Mouse (Mus musculus) embryonic facial prominence, embryonic 11.5 days (tissue): ENCODE measurements around the gene Exosc9. TPM values are rescaled to one million over a fixed set of nuclear protein-coding genes. Genes with fewer than 3 reads are reported as not detected.

Experiments used
- ATAC-seq: fragments of 200-750 bp; cut with Nextera tagmentation; replicated peaks from 2 replicates; pipeline ENCODE4 v1.8.0; 2017; ENCODE audit warnings: low read depth; ENCODE audit not compliant: insufficient number of reproducible peaks, low FRiP score, low TSS enrichment
- DNase-seq: peaks from one replicate; pipeline ENCODE4 v3.0.0-alpha.2; 2015; ENCODE audit warnings: low spot score
- H3K27ac ChIP-seq: fragments of 300-500 bp; sonication (generic); replicated peaks from 2 replicates; pipeline ENCODE4 v1.5.1; 2014; ENCODE audit warnings: mild to moderate bottlenecking, low read depth, low read length, control low read depth
- H3K27me3 ChIP-seq: fragments of 300-500 bp; sonication (generic); 2 replicates; pipeline ENCODE4 v1.6.1; 2014; ENCODE audit warnings: mild to moderate bottlenecking, low read length, moderate library complexity, mixed read lengths; ENCODE audit not compliant: control insufficient read depth, insufficient read depth
- H3K36me3 ChIP-seq: fragments of 300-500 bp; sonication (generic); replicated peaks from 2 replicates; pipeline ENCODE4 v1.6.1; 2014; ENCODE audit warnings: low read depth, mild to moderate bottlenecking, low read length, moderate library complexity, mixed read lengths; ENCODE audit not compliant: control insufficient read depth, insufficient read depth
- H3K4me1 ChIP-seq: fragments of 300-500 bp; sonication (generic); 2 replicates; pipeline ENCODE4 v1.6.1; 2014; ENCODE audit warnings: low read length, mixed read lengths; ENCODE audit not compliant: control insufficient read depth, insufficient read depth
- H3K4me2 ChIP-seq: fragments of 300-500 bp; sonication (generic); 2 replicates; pipeline ENCODE4 v1.6.1; 2014; ENCODE audit warnings: low read depth, mild to moderate bottlenecking, control low read depth, low read length, moderate library complexity
- H3K4me3 ChIP-seq: fragments of 300-500 bp; sonication (generic); 2 replicates; pipeline ENCODE4 v1.5.1; 2014; ENCODE audit warnings: low read depth, low read length, control low read depth
- H3K9ac ChIP-seq: fragments of 300-500 bp; sonication (generic); replicated peaks from 2 replicates; pipeline ENCODE4 v1.6.1; 2014; ENCODE audit warnings: mild to moderate bottlenecking, control low read depth, low read length
- H3K9me3 ChIP-seq: fragments of 300-500 bp; sonication (generic); replicated peaks from 2 replicates; pipeline ENCODE4 v1.6.1; 2016; ENCODE audit warnings: mild to moderate bottlenecking, low read length, inconsistent platforms, mixed read lengths; ENCODE audit not compliant: control insufficient read depth
- WGBS: fragments of 180-500 bp; shearing (Covaris S2); extraction: QIAGEN DNeasy Blood & Tissue Kit; methylation state at CpG from one replicate; pipeline ENCODE4 v1.1.7; 2014; 5-methylcytosine and 5-hydroxymethylcytosine counted together
- polyA plus RNA-seq: library from polyadenylated mRNA; unstranded; fragments of >200 nt; fragmentation: Nextera tagmentation; extraction: Ambion mirVana; gene quantifications from 2 replicates; pipeline ENCODE4 v1.2.1, GENCODE M21; 2014

Gene Exosc9
- polyA plus RNA-seq, 1 experiment from 2014 or later = 90.5 TPM

- Histone ChIP-seq H3K36me3 (no peaks in the 10 kb centered on the region), H3K9me3 (no peaks in the 10 kb centered on the region), H3K4me2 (no peak overlapping the region), H3K27ac (no peak overlapping the region), H3K4me1 (no peaks in the 10 kb centered on the region), H3K27me3 (peaks cover 17% of the 10 kb centered on the region), H3K4me3 (no peak overlapping the region), H3K9ac (no peak overlapping the region)
- WGBS = 81% methylated on average over 3 of the region's 3 CpGs
- DNase-seq (no peak), ATAC-seq (no peak)
Measured at GRCm38 (mm10) chr3:36524466-36524865, 27.9 kb upstream of the Exosc9 start.

- Histone ChIP-seq H3K4me3 (no peak overlapping the region), H3K9ac (no peak overlapping the region), H3K9me3 (no peaks in the 10 kb centered on the region), H3K27ac (no peak overlapping the region), H3K4me2 (no peak overlapping the region), H3K4me1 (no peaks in the 10 kb centered on the region), H3K27me3 (peaks cover 2% of the 10 kb centered on the region; the same call in 1 of the 2 replicates), H3K36me3 (no peaks in the 10 kb centered on the region)
- DNase-seq (no peak), ATAC-seq (no peak)
- 89% methylated on average over 6 of the region's 6 CpGs for WGBS
Measured at GRCm38 (mm10) chr3:36530345-36530744, 22.1 kb upstream of the Exosc9 start.

- no peak overlapping the region for H3K4me2 ChIP-seq
- no peaks in the 10 kb centered on the region for H3K9me3 ChIP-seq
- H3K27me3 ChIP-seq = peaks cover 2% of the 10 kb centered on the region; the same call in 1 of the 2 replicates
- no peak for ATAC-seq
- DNase-seq = no peak
- no peak overlapping the region for H3K27ac ChIP-seq
- no peak overlapping the region for H3K4me3 ChIP-seq
- H3K9ac ChIP-seq = no peak overlapping the region
- WGBS = 72% methylated on average over 5 of the region's 5 CpGs
- no peaks in the 10 kb centered on the region for H3K36me3 ChIP-seq
- no peaks in the 10 kb centered on the region for H3K4me1 ChIP-seq
Measured at GRCm38 (mm10) chr3:36530781-36531180, 21.6 kb upstream of the Exosc9 start.

- Histone ChIP-seq H3K27ac (no peak overlapping the region), H3K27me3 (peaks cover 2% of the 10 kb centered on the region; the same call in 1 of the 2 replicates), H3K9me3 (no peaks in the 10 kb centered on the region), H3K9ac (no peak overlapping the region), H3K4me3 (no peak overlapping the region), H3K4me2 (no peak overlapping the region), H3K4me1 (no peaks in the 10 kb centered on the region), H3K36me3 (no peaks in the 10 kb centered on the region)
- WGBS = 40% methylated on average over 2 of the region's 2 CpGs
- no peak for ATAC-seq
- no peak for DNase-seq
Measured at GRCm38 (mm10) chr3:36531242-36531641, 21.2 kb upstream of the Exosc9 start.

- no peak for ATAC-seq
- 17% methylated on average over 18 of the region's 18 CpGs for WGBS
Measured at GRCm38 (mm10) chr3:36531979-36532542, 20.3 kb upstream of the Exosc9 start.

GRCm38 (mm10) chr3:36532738-36533137 is 19.7 kb upstream of the Exosc9 start:
- H3K27ac ChIP-seq = no peak overlapping the region
- ATAC-seq (no peak), DNase-seq (peak; percentile 15)
- H3K9ac ChIP-seq = no peak overlapping the region
- no peaks in the 10 kb centered on the region for H3K4me1 ChIP-seq
- 30% methylated on average over 7 of the region's 7 CpGs for WGBS
- H3K36me3 ChIP-seq = no peaks in the 10 kb centered on the region
- peaks cover 2% of the 10 kb centered on the region; the same call in 1 of the 2 replicates for H3K27me3 ChIP-seq
- H3K9me3 ChIP-seq = no peaks in the 10 kb centered on the region
- no peak overlapping the region for H3K4me2 ChIP-seq
- H3K4me3 ChIP-seq = no peak overlapping the region

More at GRCm38 (mm10) chr3:36531979-36532542, 20.3 kb upstream of the Exosc9 start:
- peaks cover 2% of the 10 kb centered on the region; the same call in 1 of the 2 replicates for H3K27me3 ChIP-seq
- H3K27ac ChIP-seq = no peak overlapping the region
- H3K4me3 ChIP-seq = no peak overlapping the region
- no peaks in the 10 kb centered on the region for H3K4me1 ChIP-seq
- 0 out of 2 replicates have a peak overlapping the region, but pooled peaks have one; percentile 22 for H3K9ac ChIP-seq
- H3K9me3 ChIP-seq = no peaks in the 10 kb centered on the region
- DNase-seq = peak; percentile 13
- H3K4me2 ChIP-seq = peak overlapping the region; percentile 37
- no peaks in the 10 kb centered on the region for H3K36me3 ChIP-seq

GRCm38 (mm10) chr3:36533201-36533672 is 19.2 kb upstream of the Exosc9 start:
- WGBS = 0% methylated on average over 1 of the region's 1 CpGs
- Histone ChIP-seq H3K4me2 (no peak overlapping the region), H3K27ac (no peak overlapping the region), H3K27me3 (peaks cover 2% of the 10 kb centered on the region; the same call in 1 of the 2 replicates), H3K4me3 (no peak overlapping the region), H3K9ac (no peak overlapping the region), H3K36me3 (no peaks in the 10 kb centered on the region), H3K9me3 (no peaks in the 10 kb centered on the region), H3K4me1 (no peaks in the 10 kb centered on the region)
- ATAC-seq (no peak), DNase-seq (peak; percentile 25)

- 86% methylated on average over 12 of the region's 12 CpGs for WGBS
- no peak overlapping the region for H3K27ac ChIP-seq
- H3K27me3 ChIP-seq = peaks cover 2% of the 10 kb centered on the region; the same call in 1 of the 2 replicates
- H3K9me3 ChIP-seq = no peaks in the 10 kb centered on the region
- no peak overlapping the region for H3K4me2 ChIP-seq
- no peak overlapping the region for H3K4me3 ChIP-seq
- H3K36me3 ChIP-seq = no peaks in the 10 kb centered on the region
- no peaks in the 10 kb centered on the region for H3K4me1 ChIP-seq
- no peak overlapping the region for H3K9ac ChIP-seq
- ATAC-seq (no peak), DNase-seq (no peak)
Measured at GRCm38 (mm10) chr3:36536041-36536440, 16.4 kb upstream of the Exosc9 start.
